Mouse (Mus musculus) testis, adult 2 months (tissue): ENCODE data around the gene Aym1.

Experiments
- CTCF ChIP-seq: fragments of 200-500 bp; IDR thresholded peaks from 2 replicates; pipeline ENCODE4 v1.5.1; 2012; ENCODE audit warnings: low read depth, mild to moderate bottlenecking, inconsistent platforms, low read length, moderate library complexity; ENCODE audit not compliant: control insufficient read depth, insufficient read depth, insufficient replicate concordance
- POLR2A ChIP-seq: fragments of 200-500 bp; IDR thresholded peaks from 2 replicates; pipeline ENCODE4 v1.6.1; 2012; ENCODE audit warnings: low read depth, mild to moderate bottlenecking, inconsistent platforms, low read length, moderate library complexity; ENCODE audit not compliant: control insufficient read depth

GRCm38 (mm10) chr5:113310377-113311003, 46.6 kb upstream of the Aym1 start, which contains the start of gene Sgsm1:
- TF ChIP-seq CTCF (no peak; the same call in 1 of the 2 replicates), POLR2A (no peak)
